15 mouse cellular contexts compared by ENCODE assay signal in the genomic region with DNA sequence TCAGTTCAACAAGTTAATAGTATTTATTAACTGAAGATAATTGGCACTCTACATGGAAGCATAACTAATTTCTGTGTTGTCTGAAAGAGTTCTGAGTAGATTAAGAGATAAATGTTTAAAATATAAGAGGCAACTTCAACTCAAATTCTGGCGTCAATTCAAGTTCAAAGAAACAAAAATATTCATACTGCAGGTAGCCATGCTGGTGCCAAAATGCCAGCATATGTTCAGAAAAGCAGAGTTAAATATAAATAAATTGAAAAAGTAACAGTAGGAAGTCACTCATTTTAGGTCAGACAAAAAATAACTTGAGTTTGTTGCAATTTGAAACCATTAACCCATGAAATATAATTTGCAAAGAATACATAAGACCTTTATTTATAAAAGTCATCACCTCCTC.
"Had no signal": no experiment of that assay in that cellular context is flagged by ENCODE, and none has a peak within 500 bp of the region (broad histone marks: within the 10 kb centered on the region; RNA-seq: fewer than 3 reads in every experiment).

No protein-coding gene starts in this region.

- DNase-seq: retina, postnatal 1 day; right cerebral cortex, adult 18-20 months; right cerebral cortex, postnatal 14 days; right cerebral cortex, postnatal 25 days; right cerebral cortex, postnatal 4 days; spleen, adult 18-20 months; thymus, adult 18-20 months; thymus, adult 2 months; thymus, postnatal 14 days; thymus, postnatal 25 days; thymus, postnatal 36 days; thymus, postnatal 4 days had no signal

- H3K4me3 ChIP-seq: neural tube, embryonic 15.5 days; stomach, embryonic 15.5 days had no signal

- H3K27ac ChIP-seq: neural tube, embryonic 15.5 days; stomach, embryonic 15.5 days; stomach, postnatal 0 days had no signal

- H3K4me1 ChIP-seq: neural tube, embryonic 15.5 days; stomach, embryonic 15.5 days had no signal

- H3K27me3 ChIP-seq: neural tube, embryonic 15.5 days; stomach, embryonic 15.5 days had no signal
